Mouse (Mus musculus) forebrain, postnatal 0 days (tissue): ENCODE data around the gene Alg9. TPM values are rescaled to one million over a fixed set of nuclear protein-coding genes. Genes with fewer than 3 reads are reported as not detected.

ENCODE experiments used
- ATAC-seq: fragments of 200-750 bp; cut with Nextera tagmentation; 2 replicates; pipeline ENCODE4 v1.8.0; 2017; ENCODE audit warnings: mild to moderate bottlenecking, moderate library complexity
- DNase-seq: peaks from one replicate; pipeline ENCODE4 v3.0.0-alpha.2; 2015
- H3K27ac ChIP-seq: fragments of 300-500 bp; sonication (generic); 2 replicates; pipeline ENCODE4 v1.5.1; 2014; ENCODE audit warnings: low read depth, mild to moderate bottlenecking, antibody characterized with exemption, low read length, moderate library complexity, mixed read lengths
- H3K27me3 ChIP-seq: fragments of 300-500 bp; sonication (generic); 2 replicates; pipeline ENCODE4 v1.6.1; 2014; ENCODE audit warnings: mild to moderate bottlenecking, low read length, mixed read lengths; ENCODE audit not compliant: insufficient read depth
- H3K36me3 ChIP-seq: fragments of 300-500 bp; sonication (generic); 2 replicates; pipeline ENCODE4 v1.6.1; 2014; ENCODE audit warnings: mild to moderate bottlenecking, moderate library complexity; ENCODE audit not compliant: insufficient read depth
- H3K4me1 ChIP-seq: fragments of 300-500 bp; sonication (generic); 2 replicates; pipeline ENCODE4 v1.6.1; 2014; ENCODE audit warnings: antibody characterized with exemption; ENCODE audit not compliant: insufficient read depth
- H3K4me2 ChIP-seq: fragments of 300-500 bp; sonication (generic); 2 replicates; pipeline ENCODE4 v1.6.1; 2014; ENCODE audit warnings: low read depth, mild to moderate bottlenecking, moderate library complexity
- H3K4me3 ChIP-seq: fragments of 300-500 bp; sonication (generic); 2 replicates; pipeline ENCODE4 v1.5.1; 2014; ENCODE audit warnings: low read depth, low read length, mixed read lengths
- H3K9ac ChIP-seq: fragments of 300-500 bp; sonication (generic); 2 replicates; pipeline ENCODE4 v1.6.1; 2014; ENCODE audit warnings: mild to moderate bottlenecking
- H3K9me3 ChIP-seq: fragments of 300-500 bp; sonication (generic); 2 replicates; pipeline ENCODE4 v1.6.1; 2016; ENCODE audit warnings: low read length
- CTCF ChIP-seq: sonication (generic); IDR thresholded peaks from 2 replicates; pipeline ENCODE4 v1.5.1; 2016; ENCODE audit warnings: antibody characterized with exemption, control low read depth, low read depth
- WGBS: fragments of 180-500 bp; shearing (Covaris S2); extraction: QIAGEN DNeasy Blood & Tissue Kit; methylation state at CpG from one replicate; pipeline ENCODE4 v1.1.7; 2014; 5-methylcytosine and 5-hydroxymethylcytosine counted together
- polyA plus RNA-seq: library from polyadenylated mRNA; unstranded; fragments of >200 nt; fragmentation: Nextera tagmentation; extraction: Ambion mirVana; gene quantifications from 2 replicates; pipeline ENCODE4 v1.2.1, GENCODE M21; 2015
- total RNA-seq: library from RNA; depleted of rRNA; stranded (reverse); fragments of >200 nt; gene quantifications from 2 replicates; pipeline ENCODE4 v1.2.3, GENCODE M21; 2014

Alg9 gene
- total and polyA plus RNA-seq, 2 experiments from 2014 or later = 53.7 to 74.2 TPM

- peak overlapping the region; percentile 74 for H3K27ac ChIP-seq
- H3K27me3 ChIP-seq = no peaks in the 10 kb centered on the region
- H3K9me3 ChIP-seq = no peaks in the 10 kb centered on the region
- TF ChIP-seq CTCF = no peak
- 0 out of 2 replicates have a peak, but pooled peaks cover 4% of the 10 kb centered on the region for H3K4me1 ChIP-seq
- DNase-seq (peak; percentile 84), ATAC-seq (peak; percentile 78)
- H3K4me2 ChIP-seq = peak overlapping the region; percentile 77
- under 1% methylated on average over 45 of the region's 45 CpGs for WGBS
- H3K9ac ChIP-seq = peak overlapping the region; percentile 66
- H3K4me3 ChIP-seq = peak overlapping the region; percentile 89
- peaks cover 10% of the 10 kb centered on the region; the same call in 1 of the 2 replicates for H3K36me3 ChIP-seq
These were observed 81.7 kb downstream of the Alg9 start for GRCm38 (mm10) chr9:50856341-50857081.

- WGBS = 0% methylated on average over 43 of the region's 46 CpGs
- Histone ChIP-seq H3K4me2 (peak overlapping the region; percentile 77), H3K27ac (peak overlapping the region; percentile 74), H3K9me3 (no peaks in the 10 kb centered on the region), H3K4me1 (0 out of 2 replicates have a peak, but pooled peaks cover 4% of the 10 kb centered on the region), H3K27me3 (no peaks in the 10 kb centered on the region), H3K9ac (peak overlapping the region; percentile 66), H3K36me3 (peaks cover 17% of the 10 kb centered on the region), H3K4me3 (peak overlapping the region; percentile 89)
- no peak for DNase-seq
- peak; percentile 69 for ATAC-seq
- no peak for TF ChIP-seq CTCF
These were observed 82.3 kb downstream of the Alg9 start for GRCm38 (mm10) chr9:50857082-50857641.

DNA sequence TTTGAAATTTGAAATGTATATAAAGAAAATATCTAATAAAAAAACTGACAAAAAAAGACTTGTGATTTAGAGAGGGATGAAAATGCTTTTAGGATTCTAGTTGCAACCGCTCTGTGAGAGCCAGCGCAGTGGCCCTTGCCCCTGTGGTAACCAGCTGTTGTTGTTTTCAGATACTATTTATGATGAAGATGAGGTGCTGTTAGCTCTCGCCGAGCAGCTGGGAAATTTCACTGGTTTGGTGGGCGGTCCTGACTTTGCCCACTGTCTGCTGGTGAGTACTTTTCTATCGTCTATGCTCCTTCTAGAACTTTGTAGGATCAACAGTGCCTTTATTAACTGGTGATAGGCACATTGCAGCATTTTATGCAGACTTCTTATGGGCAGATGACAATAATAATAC, 83.9 kb downstream of the Alg9 start:
- Histone ChIP-seq H3K4me2 (no peak overlapping the region), H3K4me1 (0 out of 2 replicates have a peak, but pooled peaks cover 4% of the 10 kb centered on the region), H3K27me3 (no peaks in the 10 kb centered on the region), H3K36me3 (peaks cover 29% of the 10 kb centered on the region), H3K9ac (no peak overlapping the region), H3K27ac (no peak overlapping the region), H3K4me3 (no peak overlapping the region), H3K9me3 (no peaks in the 10 kb centered on the region)
- DNase-seq = no peak
- no peak for ATAC-seq
- no peak for TF ChIP-seq CTCF
- WGBS = 85% methylated on average over 6 of the region's 6 CpGs

DNA sequence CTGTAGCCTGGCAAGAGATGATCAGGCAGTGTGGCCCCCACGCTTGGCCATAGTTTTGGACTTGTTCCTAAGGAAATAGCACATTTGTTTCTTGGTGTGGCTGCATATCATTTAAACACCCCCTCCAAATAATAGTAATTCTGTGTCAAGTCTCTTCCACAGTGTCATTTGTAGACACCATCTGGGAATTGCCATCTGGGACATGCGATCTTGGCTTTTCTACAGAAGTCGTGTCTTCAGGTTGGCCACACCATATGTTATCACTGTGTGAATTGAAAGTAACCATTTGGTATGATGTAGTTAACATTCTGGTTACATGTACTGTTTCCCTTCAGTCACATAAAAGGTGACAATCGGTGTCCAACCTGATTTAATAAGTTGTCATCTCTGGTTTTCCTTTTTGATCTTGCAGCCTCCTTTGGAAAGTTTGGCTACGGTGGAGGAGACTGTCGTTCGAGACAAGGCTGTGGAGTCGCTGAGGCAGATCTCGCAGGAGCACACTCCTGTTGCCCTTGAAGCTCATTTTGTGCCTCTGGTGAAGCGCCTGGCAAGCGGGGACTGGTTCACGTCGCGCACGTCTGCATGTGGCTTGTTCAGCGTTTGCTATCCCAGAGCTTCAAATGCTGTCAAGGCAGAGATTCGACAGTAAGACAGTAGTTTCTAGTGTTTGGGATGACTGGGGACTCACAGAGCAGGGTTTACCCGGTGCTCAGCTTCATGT, 86.5 kb downstream of the Alg9 start:
- WGBS = 64% methylated on average over 18 of the region's 18 CpGs
- Histone ChIP-seq H3K4me1 (0 out of 2 replicates have a peak, but pooled peaks cover 4% of the 10 kb centered on the region), H3K4me3 (no peak overlapping the region), H3K4me2 (no peak overlapping the region), H3K36me3 (peaks cover 35% of the 10 kb centered on the region), H3K9ac (no peak overlapping the region), H3K27me3 (no peaks in the 10 kb centered on the region), H3K9me3 (no peaks in the 10 kb centered on the region), H3K27ac (0 out of 2 replicates have a peak overlapping the region, but pooled peaks have one; percentile 36)
- DNase-seq (peak; percentile 74), ATAC-seq (peak; percentile 28; the same call in 1 of the 2 replicates)
- no peak for TF ChIP-seq CTCF

GRCm38 (mm10) chr9:50863824-50864223, 89.0 kb downstream of the Alg9 start:
- 0 out of 2 replicates have a peak, but pooled peaks cover 4% of the 10 kb centered on the region for H3K4me1 ChIP-seq
- TF ChIP-seq CTCF = no peak
- no peak overlapping the region for H3K9ac ChIP-seq
- H3K27me3 ChIP-seq = no peaks in the 10 kb centered on the region
- no peak for ATAC-seq
- DNase-seq = no peak
- no peak overlapping the region for H3K4me2 ChIP-seq
- no peaks in the 10 kb centered on the region for H3K9me3 ChIP-seq
- 77% methylated on average over 4 of the region's 4 CpGs for WGBS
- H3K4me3 ChIP-seq = no peak overlapping the region
- peaks cover 53% of the 10 kb centered on the region for H3K36me3 ChIP-seq
- H3K27ac ChIP-seq = no peak overlapping the region

- no peak for DNase-seq
- WGBS = 93% methylated on average over 5 of the region's 5 CpGs
- no peak for ATAC-seq
- Histone ChIP-seq H3K36me3 (peaks cover 51% of the 10 kb centered on the region), H3K9ac (no peak overlapping the region), H3K27me3 (no peaks in the 10 kb centered on the region), H3K27ac (no peak overlapping the region), H3K4me2 (no peak overlapping the region), H3K9me3 (no peaks in the 10 kb centered on the region), H3K4me1 (no peaks in the 10 kb centered on the region), H3K4me3 (no peak overlapping the region)
- no peak for TF ChIP-seq CTCF
These were observed 90.1 kb downstream of the Alg9 start for GRCm38 (mm10) chr9:50864877-50865276.
